Mouse (Mus musculus) lung, postnatal 0 days (tissue): Measurements from ENCODE around the gene Alppl2.

Source experiments
- CTCF ChIP-seq: IDR thresholded peaks from 2 replicates; pipeline ENCODE4 v1.5.1; 2016; ENCODE audit warnings: antibody characterized with exemption, mild to moderate bottlenecking
- EP300 ChIP-seq: IDR thresholded peaks from 2 replicates; pipeline ENCODE4 v1.6.1; 2016; ENCODE audit warnings: antibody characterized with exemption, mild to moderate bottlenecking, control low read depth

- TF ChIP-seq EP300 (no peak), CTCF (no peak)
These were observed 34.9 kb upstream of the Alppl2 start, which contains the start of gene Akp3 for GRCm38 (mm10) chr1:87124673-87125072.
